8 mouse cellular contexts compared by ENCODE assay signal in genomic region chr4:149586044-149586782, GRCm38 (mm10). TPM values are rescaled to one million over a fixed set of nuclear protein-coding genes. Genes with fewer than 3 reads are reported as not detected.
DNase-seq lines count a peak whose midpoint lies in the region; ATAC-seq lines count a peak whose summit lies in the region.

Clstn1 (plus strand) TSS chr4:149586468.

- peaks cover 69% of the 10 kb centered on the region for H3K27me3 ChIP-seq in embryonic facial prominence, embryonic 10.5 days (replicated peaks; ENCODE audit: low read depth, poor library complexity, severe bottlenecking)
- H3K27me3 ChIP-seq in limb, embryonic 12.5 days = peaks cover 65% of the 10 kb centered on the region
- H3K27me3 ChIP-seq in midbrain, embryonic 14.5 days (ENCODE audit: control insufficient read depth, insufficient read depth, low read length) = 0 out of 2 replicates have a peak, but pooled peaks cover 8% of the 10 kb centered on the region

- 2% methylated on average over 103 of the region's 103 CpGs for WGBS in embryonic facial prominence, embryonic 10.5 days
- WGBS in limb, embryonic 12.5 days = under 1% methylated on average over 78 of the region's 103 CpGs
- under 1% methylated on average over 69 of the region's 103 CpGs for WGBS in midbrain, embryonic 14.5 days

- peak within 1 kb of the TSS; percentile 95 for H3K4me3 ChIP-seq in embryonic facial prominence, embryonic 10.5 days
- peak within 1 kb of the TSS; percentile 89 for H3K4me3 ChIP-seq in limb, embryonic 12.5 days (replicated peaks)
- peak within 1 kb of the TSS; percentile 82 for H3K4me3 ChIP-seq in midbrain, embryonic 14.5 days (replicated peaks; ENCODE audit: low read depth, low read length)

- peak; percentile 61 for ATAC-seq in limb, embryonic 12.5 days (ENCODE audit: insufficient number of reproducible peaks, insufficient read depth, low FRiP score, low TSS enrichment, low read depth)
- peak; percentile 85 for ATAC-seq in midbrain, embryonic 14.5 days (ENCODE audit: low FRiP score, low TSS enrichment)

- H3K4me2 ChIP-seq in limb, embryonic 12.5 days = peak within 1 kb of the TSS; percentile 95
- H3K4me2 ChIP-seq in midbrain, embryonic 14.5 days (ENCODE audit: low read length) = peak within 1 kb of the TSS; percentile 99

- peak within 1 kb of the TSS; percentile 94 for H3K9ac ChIP-seq in limb, embryonic 12.5 days (replicated peaks)
- peak within 1 kb of the TSS; percentile 91 for H3K9ac ChIP-seq in midbrain, embryonic 14.5 days (replicated peaks; ENCODE audit: low read length)

- H3K27ac ChIP-seq in embryonic facial prominence, embryonic 10.5 days (replicated peaks) = peak within 1 kb of the TSS; percentile 93
- H3K27ac ChIP-seq in limb, embryonic 12.5 days = no peak within 1 kb of the TSS
- H3K27ac ChIP-seq in midbrain, embryonic 14.5 days (replicated peaks; ENCODE audit: low read depth, low read length) = peak within 1 kb of the TSS; percentile 86

- peaks cover 26% of the 10 kb centered on the region for H3K4me1 ChIP-seq in embryonic facial prominence, embryonic 10.5 days
- peaks cover 14% of the 10 kb centered on the region for H3K4me1 ChIP-seq in limb, embryonic 12.5 days (replicated peaks)
- peaks cover 19% of the 10 kb centered on the region for H3K4me1 ChIP-seq in midbrain, embryonic 14.5 days (ENCODE audit: control insufficient read depth, insufficient read depth, low read length)

- peaks cover under 1% of the 10 kb centered on the region; the same call in 1 of the 2 replicates for H3K36me3 ChIP-seq in embryonic facial prominence, embryonic 10.5 days (replicated peaks)
- H3K36me3 ChIP-seq in limb, embryonic 12.5 days = no peaks in the 10 kb centered on the region
- H3K36me3 ChIP-seq in midbrain, embryonic 14.5 days (ENCODE audit: control insufficient read depth, insufficient read depth, low read length) = no peaks in the 10 kb centered on the region

- peaks cover under 1% of the 10 kb centered on the region; the same call in 1 of the 2 replicates for H3K9me3 ChIP-seq in embryonic facial prominence, embryonic 10.5 days
- H3K9me3 ChIP-seq in limb, embryonic 12.5 days = peaks cover 1% of the 10 kb centered on the region; the same call in 1 of the 2 replicates
- H3K9me3 ChIP-seq in midbrain, embryonic 14.5 days (ENCODE audit: control insufficient read depth, low read length) = no peaks in the 10 kb centered on the region

- peak; percentile 62 for DNase-seq in 3134 (ENCODE audit: extremely low read depth, insufficient read length, low spot score)
- DNase-seq in adrenal gland, adult 18-20 months (ENCODE audit: low spot score in 2 of 2) = peak; percentile 57 to 62
- DNase-seq in embryonic facial prominence, embryonic 10.5 days (ENCODE audit: low spot score) = peak; percentile 89
- peak; percentile 62 to 71 for DNase-seq in heart, adult 18-20 months
- DNase-seq in kidney, adult 11 months = peak; percentile 39
- DNase-seq in midbrain, embryonic 14.5 days = peak; percentile 94
- peak; percentile 51 for DNase-seq in testis, postnatal 14 days (ENCODE audit: low spot score)

RNA-seq across cellular contexts. Expression of gene Clstn1, which starts in this region (rescaled TPM):
- total RNA-seq in adrenal gland, adult 18-20 months (2021) = 100 to 1,000 TPM; 104 to 106 TPM
- 39.6 and 44.2 TPM in 2 replicates for polyA plus RNA-seq in embryonic facial prominence, embryonic 10.5 days (2016; fragmentation: Nextera tagmentation; extraction: Ambion mirVana)
- 10 to 100 TPM; 96.1 to 96.2 TPM for total RNA-seq in heart, adult 18-20 months (2021)
- polyA plus RNA-seq in limb, embryonic 12.5 days (2016; fragmentation: Nextera tagmentation; extraction: Ambion mirVana) = 64.3 and 65.3 TPM in 2 replicates
- 104 and 117 TPM in 2 replicates for polyA plus RNA-seq in midbrain, embryonic 14.5 days (2014; fragmentation: Nextera tagmentation; extraction: Ambion mirVana)

Comparison
In these comparisons a context has a peak if more than half of its experiments do, and no peak if none do; other contexts are left out.
1. DNase-seq: peak in every context shown above with its lines; median percentile 94 in midbrain, embryonic 14.5 days; 89 in embryonic facial prominence, embryonic 10.5 days; 66 in heart, adult 18-20 months; 62 in 3134; 60 in adrenal gland, adult 18-20 months; 51 in testis, postnatal 14 days; 39 in kidney, adult 11 months.